Mouse (Mus musculus): ENCODE measurements around the gene Tipin. TPM values are rescaled to one million over a fixed set of nuclear protein-coding genes. Genes with fewer than 3 reads are reported as not detected.
"Not testable (repeated sequence)": the region's sequence is repeated elsewhere in the genome, so short reads cannot be mapped to it uniquely, and the experiment has no call there.

Tipin gene
- polyA plus RNA-seq, 1 experiment from 2014 or later = 311 TPM

- H3K9me3 ChIP-seq (replicated peaks) = no peaks in the 10 kb centered on the region
- no peaks in the 10 kb centered on the region for H3K27me3 ChIP-seq (ENCODE audit: low read depth, poor library complexity, severe bottlenecking)
- peak; percentile 100 for DNase-seq (ENCODE audit: low spot score)
- peaks cover 33% of the 10 kb centered on the region for H3K4me1 ChIP-seq
- H3K36me3 ChIP-seq = peaks cover 14% of the 10 kb centered on the region
- peak within 1 kb of the TSS; percentile 94 for H3K27ac ChIP-seq (replicated peaks)
- WGBS = under 1% methylated on average over 89 of the region's 89 CpGs
- peak within 1 kb of the TSS; percentile 95 for H3K4me3 ChIP-seq
Observed at GRCm38 (mm10) chr9:64253021-64253904, 28.1 kb upstream of the Tipin start, which contains the start of gene Map2k1. Map2k1 (minus strand) TSS chr9:64253631.

GRCm38 (mm10) chr9:64255422-64255821 is 26.0 kb upstream of the Tipin start:
- Histone ChIP-seq H3K4me3 (no peak overlapping the region), H3K4me1 (peaks cover 27% of the 10 kb centered on the region), H3K9me3 (replicated peaks) (no peaks in the 10 kb centered on the region), H3K27me3 (ENCODE audit: low read depth, poor library complexity, severe bottlenecking) (no peaks in the 10 kb centered on the region), H3K27ac (replicated peaks) (no peak overlapping the region), H3K36me3 (no peaks in the 10 kb centered on the region)
- WGBS = 87% methylated on average over 3 of the region's 3 CpGs
- no peak for DNase-seq (ENCODE audit: low spot score)

GRCm38 (mm10) chr9:64256204-64256603 is 25.2 kb upstream of the Tipin start:
- Histone ChIP-seq H3K4me3 (no peak overlapping the region), H3K27me3 (ENCODE audit: low read depth, poor library complexity, severe bottlenecking) (no peaks in the 10 kb centered on the region), H3K36me3 (no peaks in the 10 kb centered on the region), H3K4me1 (peaks cover 19% of the 10 kb centered on the region), H3K27ac (replicated peaks) (no peak overlapping the region), H3K9me3 (replicated peaks) (no peaks in the 10 kb centered on the region)
- no peak for DNase-seq (ENCODE audit: low spot score)
- 92% methylated on average over 3 of the region's 3 CpGs for WGBS

- Histone ChIP-seq H3K27me3 (ENCODE audit: low read depth, poor library complexity, severe bottlenecking) (no peaks in the 10 kb centered on the region), H3K4me1 (no peaks in the 10 kb centered on the region), H3K27ac (replicated peaks) (no peak overlapping the region), H3K36me3 (no peaks in the 10 kb centered on the region), H3K9me3 (replicated peaks) (no peaks in the 10 kb centered on the region), H3K4me3 (no peak overlapping the region)
- WGBS = 93% methylated on average over 5 of the region's 5 CpGs
- no peak for DNase-seq (ENCODE audit: low spot score)
Observed at GRCm38 (mm10) chr9:64259906-64260305, 21.5 kb upstream of the Tipin start.

- no peaks in the 10 kb centered on the region for H3K4me1 ChIP-seq
- no peaks in the 10 kb centered on the region for H3K36me3 ChIP-seq
- no peak overlapping the region for H3K27ac ChIP-seq (replicated peaks)
- no peaks in the 10 kb centered on the region for H3K27me3 ChIP-seq (ENCODE audit: low read depth, poor library complexity, severe bottlenecking)
- no peaks in the 10 kb centered on the region for H3K9me3 ChIP-seq (replicated peaks)
- H3K4me3 ChIP-seq = no peak overlapping the region
- 89% methylated on average over 4 of the region's 4 CpGs for WGBS
- no peak for DNase-seq (ENCODE audit: low spot score)
Observed at GRCm38 (mm10) chr9:64261023-64261422, 20.4 kb upstream of the Tipin start.

- Histone ChIP-seq H3K27ac (replicated peaks) (no peak overlapping the region), H3K27me3 (ENCODE audit: low read depth, poor library complexity, severe bottlenecking) (no peaks in the 10 kb centered on the region), H3K9me3 (replicated peaks) (no peaks in the 10 kb centered on the region), H3K4me1 (no peaks in the 10 kb centered on the region), H3K36me3 (no peaks in the 10 kb centered on the region), H3K4me3 (no peak overlapping the region)
- DNase-seq (ENCODE audit: low spot score) = no peak
- WGBS = 61% methylated on average over 1 of the region's 1 CpGs
Observed at GRCm38 (mm10) chr9:64264813-64265212, 16.6 kb upstream of the Tipin start.

GRCm38 (mm10) chr9:64267231-64267630 is 14.2 kb upstream of the Tipin start:
- 90% methylated on average over 1 of the region's 1 CpGs for WGBS
- H3K9me3 ChIP-seq (replicated peaks) = no peaks in the 10 kb centered on the region
- H3K4me1 ChIP-seq = no peaks in the 10 kb centered on the region
- H3K4me3 ChIP-seq = no peak overlapping the region
- no peaks in the 10 kb centered on the region for H3K27me3 ChIP-seq (ENCODE audit: low read depth, poor library complexity, severe bottlenecking)
- H3K27ac ChIP-seq (replicated peaks) = no peak overlapping the region
- no peak for DNase-seq (ENCODE audit: low spot score)
- H3K36me3 ChIP-seq = no peaks in the 10 kb centered on the region

GRCm38 (mm10) chr9:64268196-64268595 is 13.2 kb upstream of the Tipin start:
- Histone ChIP-seq H3K36me3 (no peaks in the 10 kb centered on the region), H3K27me3 (ENCODE audit: low read depth, poor library complexity, severe bottlenecking) (no peaks in the 10 kb centered on the region), H3K27ac (replicated peaks) (no peak overlapping the region), H3K4me3 (no peak overlapping the region), H3K9me3 (replicated peaks) (no peaks in the 10 kb centered on the region), H3K4me1 (no peaks in the 10 kb centered on the region)
- 92% methylated on average over 10 of the region's 10 CpGs for WGBS
- DNase-seq (ENCODE audit: low spot score) = no peak

- H3K4me1 ChIP-seq; DNase-seq (ENCODE audit: low spot score); H3K4me3 ChIP-seq; H3K36me3 ChIP-seq; H3K27me3 ChIP-seq (ENCODE audit: low read depth, poor library complexity, severe bottlenecking); H3K27ac ChIP-seq (replicated peaks); H3K9me3 ChIP-seq (replicated peaks): not testable (repeated sequence)
- WGBS = 94% methylated on average over 8 of the region's 8 CpGs
Observed at GRCm38 (mm10) chr9:64268836-64269235, 12.5 kb upstream of the Tipin start.

- Histone ChIP-seq H3K9me3 (replicated peaks) (no peaks in the 10 kb centered on the region), H3K27ac (replicated peaks) (no peak overlapping the region), H3K4me1 (no peaks in the 10 kb centered on the region), H3K4me3 (no peak overlapping the region), H3K27me3 (ENCODE audit: low read depth, poor library complexity, severe bottlenecking) (no peaks in the 10 kb centered on the region), H3K36me3 (no peaks in the 10 kb centered on the region)
- DNase-seq (ENCODE audit: low spot score) = no peak
- 72% methylated on average over 3 of the region's 3 CpGs for WGBS
Observed at GRCm38 (mm10) chr9:64271249-64271648, 10.1 kb upstream of the Tipin start.

- no peaks in the 10 kb centered on the region for H3K4me1 ChIP-seq
- H3K9me3 ChIP-seq (replicated peaks) = no peaks in the 10 kb centered on the region
- no peak overlapping the region for H3K4me3 ChIP-seq
- no peak overlapping the region for H3K27ac ChIP-seq (replicated peaks)
- H3K27me3 ChIP-seq (ENCODE audit: low read depth, poor library complexity, severe bottlenecking) = no peaks in the 10 kb centered on the region
- peak; percentile 38 for DNase-seq (ENCODE audit: low spot score)
- 43% methylated on average over 7 of the region's 7 CpGs for WGBS
- no peaks in the 10 kb centered on the region for H3K36me3 ChIP-seq
Observed at GRCm38 (mm10) chr9:64272611-64273010, 8.8 kb upstream of the Tipin start.

GRCm38 (mm10) chr9:64273757-64274156 is 7.6 kb upstream of the Tipin start:
- 80% methylated on average over 4 of the region's 4 CpGs for WGBS
- no peaks in the 10 kb centered on the region for H3K9me3 ChIP-seq (replicated peaks)
- H3K27ac ChIP-seq (replicated peaks) = no peak overlapping the region
- no peak for DNase-seq (ENCODE audit: low spot score)
- H3K36me3 ChIP-seq = no peaks in the 10 kb centered on the region
- no peaks in the 10 kb centered on the region for H3K27me3 ChIP-seq (ENCODE audit: low read depth, poor library complexity, severe bottlenecking)
- no peak overlapping the region for H3K4me3 ChIP-seq
- no peaks in the 10 kb centered on the region for H3K4me1 ChIP-seq

GRCm38 (mm10) chr9:64274291-64274690 is 7.1 kb upstream of the Tipin start:
- WGBS = 76% methylated on average over 4 of the region's 4 CpGs
- Histone ChIP-seq H3K9me3 (replicated peaks) (no peaks in the 10 kb centered on the region), H3K27ac (replicated peaks) (no peak overlapping the region), H3K36me3 (no peaks in the 10 kb centered on the region), H3K4me3 (no peak overlapping the region), H3K27me3 (ENCODE audit: low read depth, poor library complexity, severe bottlenecking) (no peaks in the 10 kb centered on the region), H3K4me1 (no peaks in the 10 kb centered on the region)
- DNase-seq (ENCODE audit: low spot score) = no peak

All from midbrain, embryonic 10.5 days (tissue).